Mouse (Mus musculus): ENCODE data around the gene I0C0044D17Rik.
"Not testable (repeated sequence)": the region's sequence is repeated elsewhere in the genome, so short reads cannot be mapped to it uniquely, and the experiment has no call there.

I0C0044D17Rik gene

DNA sequence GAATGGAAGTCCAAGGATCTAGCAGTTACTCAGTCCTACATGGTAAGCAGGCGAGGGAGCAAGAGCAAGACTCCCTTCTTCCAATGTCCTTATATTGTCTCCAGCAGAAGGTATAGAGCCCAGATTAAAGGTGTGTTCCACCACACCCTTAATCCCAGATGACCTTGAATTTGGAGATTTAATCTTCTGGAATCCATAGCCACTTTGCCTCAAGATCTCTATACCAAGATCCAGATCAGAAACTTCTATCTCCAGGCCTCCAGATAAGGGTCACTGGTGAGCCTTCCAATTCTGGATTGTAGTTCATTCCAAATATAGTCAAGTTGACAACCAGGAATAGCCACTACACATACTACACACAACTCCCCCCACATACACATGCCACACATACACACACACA is at the start of gene I0C0044D17Rik:
Gene I0C0044D17Rik, minus strand, starts transcription at position 101 of the 400 bp plus-strand sequence.
- DNase-seq (ENCODE audit: low spot score), result not testable (repeated sequence)

DNA sequence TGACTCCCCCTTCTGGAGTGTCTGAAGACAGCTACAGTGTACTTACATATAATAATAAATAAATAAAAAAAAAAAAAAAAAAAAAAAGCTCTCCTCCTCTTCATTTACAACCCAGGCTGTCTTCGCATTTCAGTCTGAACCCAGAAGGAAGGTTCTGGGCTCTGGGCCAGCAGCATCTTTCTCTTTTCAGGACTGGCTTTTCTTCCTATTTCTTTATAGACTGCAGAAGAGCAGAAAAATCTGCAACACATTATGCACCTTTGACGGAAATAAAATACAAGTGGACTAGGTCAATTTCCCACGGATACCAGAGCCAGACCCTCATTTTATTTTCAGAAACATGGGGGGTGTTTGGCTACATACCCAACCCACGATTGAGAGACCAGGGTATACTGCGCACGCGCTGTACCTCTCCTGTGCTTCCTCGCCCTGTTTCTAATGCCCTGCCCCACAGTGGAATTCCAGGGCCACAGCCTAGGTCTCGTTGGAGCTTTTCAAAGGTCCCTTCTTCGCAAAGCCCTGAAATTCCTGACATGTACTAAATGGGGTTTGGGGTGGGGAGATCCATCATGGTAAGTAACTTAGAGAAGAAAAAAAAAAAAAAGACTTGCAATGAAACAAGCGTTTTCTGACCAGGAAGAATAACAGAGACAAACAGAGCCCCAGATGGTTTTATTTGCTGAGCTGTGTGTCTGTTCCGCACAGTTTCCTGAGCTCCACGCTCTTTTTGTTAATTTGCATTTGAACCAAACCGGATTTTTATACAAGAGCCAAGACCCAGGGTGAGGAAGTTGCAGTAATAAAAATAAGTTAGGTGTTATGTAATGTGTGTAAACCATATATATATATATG is 42.0 kb upstream of the I0C0044D17Rik start:
- no peak for DNase-seq (ENCODE audit: low spot score)

DNA sequence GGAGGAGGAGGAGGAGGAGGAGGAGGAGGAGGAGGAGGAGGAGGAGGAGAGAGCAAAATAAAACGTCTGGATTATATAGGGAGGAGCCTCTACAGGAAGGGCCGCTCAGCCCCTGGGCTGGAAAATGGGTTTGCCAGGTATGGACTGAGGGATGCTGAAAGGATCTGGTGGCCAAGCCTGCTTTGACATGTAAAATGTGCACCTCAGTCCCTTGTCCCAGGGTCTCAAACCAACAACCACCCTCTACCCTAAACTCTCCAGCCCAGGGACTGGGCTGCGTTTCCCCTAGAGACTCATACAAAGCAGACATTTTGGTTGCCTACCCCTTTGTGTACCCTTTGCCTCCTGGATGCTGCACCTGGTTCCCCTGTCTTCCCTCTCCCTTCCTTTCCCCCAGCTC is 40.9 kb upstream of the I0C0044D17Rik start:
- DNase-seq (ENCODE audit: low spot score), result no peak

DNA sequence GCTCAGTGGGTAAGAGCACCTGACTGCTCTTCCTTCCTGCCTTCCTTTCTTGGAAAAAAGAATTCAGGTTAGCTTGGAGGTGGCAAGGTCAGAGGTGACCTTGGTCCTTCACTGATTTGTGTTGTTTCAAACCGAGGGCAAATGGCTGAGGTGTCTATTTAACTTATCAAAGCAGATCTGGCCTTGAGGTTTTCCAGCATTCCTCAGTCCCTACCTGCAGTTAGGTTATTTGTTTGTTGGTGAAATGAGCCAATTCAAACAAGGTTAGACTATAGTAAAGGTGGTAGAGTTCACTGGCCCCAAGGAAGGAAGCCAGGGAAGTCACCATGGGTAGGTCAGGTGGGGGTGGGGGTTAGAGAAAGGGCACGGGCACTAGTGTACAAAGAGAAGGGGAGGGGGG is 40.5 kb upstream of the I0C0044D17Rik start:
- no peak for DNase-seq (ENCODE audit: low spot score)

GRCm38 (mm10) chr4:98863451-98863850 is 39.8 kb upstream of the I0C0044D17Rik start:
- DNase-seq (ENCODE audit: low spot score), result no peak

GRCm38 (mm10) chr4:98858151-98858855 is 34.7 kb upstream of the I0C0044D17Rik start:
- no peak for DNase-seq (ENCODE audit: low spot score)

GRCm38 (mm10) chr4:98857037-98857648 is 33.5 kb upstream of the I0C0044D17Rik start:
- DNase-seq (ENCODE audit: low spot score), result no peak

GRCm38 (mm10) chr4:98853926-98854325 is 30.3 kb upstream of the I0C0044D17Rik start:
- no peak for DNase-seq (ENCODE audit: low spot score)

DNA sequence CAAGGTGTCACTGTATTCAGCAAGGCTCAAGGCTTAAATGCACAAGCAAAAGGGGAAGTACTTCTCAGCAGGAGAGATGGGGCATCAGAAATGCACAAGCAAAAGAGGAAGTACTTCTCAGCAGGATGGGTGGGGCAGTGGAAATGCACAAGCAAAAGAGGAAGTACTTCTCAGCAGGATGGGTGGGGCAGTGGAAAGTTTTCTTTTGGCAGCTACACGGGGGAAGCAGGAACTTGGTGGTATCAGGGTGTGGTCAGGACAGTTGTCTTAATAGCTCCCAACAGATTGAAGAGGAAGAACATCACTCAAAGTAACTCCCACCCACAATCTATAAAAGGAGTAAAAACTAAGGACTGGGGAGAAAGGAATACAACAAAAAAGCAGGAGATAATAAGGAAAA is 26.8 kb upstream of the I0C0044D17Rik start:
- not testable (repeated sequence) for DNase-seq (ENCODE audit: low spot score)

GRCm38 (mm10) chr4:98847120-98847885 is 23.7 kb upstream of the I0C0044D17Rik start:
- DNase-seq (ENCODE audit: low spot score), result no peak

- DNase-seq (ENCODE audit: low spot score), result no peak
Measured at GRCm38 (mm10) chr4:98846396-98846795, 22.8 kb upstream of the I0C0044D17Rik start.

DNA sequence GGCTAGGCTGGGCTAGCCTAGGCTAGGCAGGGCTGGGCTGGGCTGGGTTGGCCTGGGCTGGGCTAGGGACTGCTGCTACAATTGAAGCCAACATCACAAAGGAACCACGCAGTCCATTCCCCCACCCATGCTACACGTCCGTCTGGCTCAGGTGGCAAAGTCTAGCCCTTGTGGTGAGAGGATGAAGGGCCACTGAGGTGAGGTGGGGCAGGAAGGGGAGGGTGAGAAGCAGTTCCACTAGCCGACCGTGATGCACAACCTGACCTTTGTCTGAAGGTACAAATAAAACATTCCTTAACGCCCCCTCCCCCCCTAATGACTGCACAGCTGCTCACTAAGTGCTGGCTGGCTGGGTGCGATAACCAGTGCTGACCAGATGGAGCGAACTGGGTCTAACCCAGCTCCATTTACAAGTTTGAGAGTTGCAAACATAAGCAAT is 22.1 kb upstream of the I0C0044D17Rik start:
- no peak for DNase-seq (ENCODE audit: low spot score)

GRCm38 (mm10) chr4:98845201-98845600 is 21.6 kb upstream of the I0C0044D17Rik start:
- no peak for DNase-seq (ENCODE audit: low spot score)

GRCm38 (mm10) chr4:98843906-98844597 is 20.4 kb upstream of the I0C0044D17Rik start:
- DNase-seq (ENCODE audit: low spot score), result no peak

DNA sequence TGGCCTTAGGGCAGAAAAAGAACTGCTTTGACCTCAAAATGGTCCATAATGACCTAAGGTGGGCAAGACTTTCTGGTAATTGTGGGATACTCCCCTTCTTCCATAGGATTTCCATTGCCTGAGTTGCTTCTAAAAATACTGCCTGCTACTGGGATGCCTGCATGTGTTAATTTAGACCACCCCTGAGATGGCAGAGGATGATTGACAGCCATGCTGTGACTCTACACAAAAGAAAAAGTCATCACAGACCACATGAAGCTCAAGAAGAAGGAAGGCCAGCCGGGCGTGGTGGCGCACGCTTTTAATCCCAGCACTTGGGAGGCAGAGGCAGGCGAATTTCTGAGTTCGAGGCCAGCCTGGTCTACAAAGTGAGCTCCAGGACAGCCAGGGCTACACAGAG is 17.6 kb upstream of the I0C0044D17Rik start:
- not testable (repeated sequence) for DNase-seq (ENCODE audit: low spot score)

DNA sequence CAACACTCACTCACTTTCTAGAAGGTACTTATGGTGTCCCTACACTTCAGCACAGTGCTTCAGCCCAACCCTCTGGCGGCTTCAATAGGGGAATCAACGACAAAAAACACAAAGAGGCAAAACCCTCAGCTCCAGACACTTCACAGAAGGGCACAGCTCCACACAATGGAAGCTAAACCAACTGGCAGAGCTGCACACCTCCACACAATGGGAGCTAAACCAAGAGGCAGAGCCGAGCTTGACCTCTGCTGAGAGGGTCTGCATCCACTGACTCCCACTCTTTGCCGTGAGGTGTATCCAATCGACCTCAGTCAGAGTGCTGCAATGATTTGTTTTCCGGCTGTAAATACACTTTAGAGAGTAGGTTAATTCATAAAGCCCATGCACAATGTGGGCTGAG is 16.9 kb upstream of the I0C0044D17Rik start:
- DNase-seq (ENCODE audit: low spot score), result no peak

DNA sequence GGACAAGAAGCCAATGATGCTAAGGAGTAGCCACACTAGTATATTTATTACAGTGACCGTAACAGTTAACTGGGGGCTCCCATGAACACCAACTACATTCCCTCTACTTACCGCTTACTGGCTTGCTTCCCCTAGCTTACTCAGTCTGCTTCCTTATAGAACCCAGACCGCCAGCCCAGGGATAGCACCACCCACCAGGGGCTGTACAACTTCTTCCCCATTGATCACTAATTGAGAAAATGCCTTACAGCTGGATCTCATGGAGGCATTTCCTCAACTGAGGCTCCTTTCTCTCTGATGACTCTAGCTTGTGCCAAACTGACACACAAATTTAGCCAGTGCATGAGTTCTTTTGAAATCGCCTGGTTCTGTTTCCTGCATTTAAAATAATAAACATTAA is 15.3 kb upstream of the I0C0044D17Rik start:
- no peak for DNase-seq (ENCODE audit: low spot score)

GRCm38 (mm10) chr4:98837715-98838505 is 14.3 kb upstream of the I0C0044D17Rik start:
- DNase-seq (ENCODE audit: low spot score), result no peak

DNA sequence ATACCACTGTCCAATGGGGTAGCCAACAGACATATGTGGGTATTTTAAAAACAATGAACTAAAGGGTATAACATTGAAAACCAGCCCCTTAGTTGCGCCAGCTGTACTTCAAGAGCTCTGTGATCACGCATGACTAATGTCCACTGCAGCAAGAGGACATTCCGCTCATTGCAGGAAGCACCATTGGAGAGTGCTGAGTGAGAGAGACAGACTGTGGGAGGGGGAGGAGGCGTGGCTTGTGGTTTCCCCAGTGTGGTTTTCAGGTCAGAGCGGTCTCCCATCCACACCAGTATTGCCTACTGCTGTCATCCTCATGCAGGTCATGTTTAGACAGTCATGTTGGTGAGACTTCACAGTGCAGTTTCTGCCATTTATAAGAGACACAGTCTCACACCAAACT is 12.9 kb upstream of the I0C0044D17Rik start:
- no peak for DNase-seq (ENCODE audit: low spot score)

DNA sequence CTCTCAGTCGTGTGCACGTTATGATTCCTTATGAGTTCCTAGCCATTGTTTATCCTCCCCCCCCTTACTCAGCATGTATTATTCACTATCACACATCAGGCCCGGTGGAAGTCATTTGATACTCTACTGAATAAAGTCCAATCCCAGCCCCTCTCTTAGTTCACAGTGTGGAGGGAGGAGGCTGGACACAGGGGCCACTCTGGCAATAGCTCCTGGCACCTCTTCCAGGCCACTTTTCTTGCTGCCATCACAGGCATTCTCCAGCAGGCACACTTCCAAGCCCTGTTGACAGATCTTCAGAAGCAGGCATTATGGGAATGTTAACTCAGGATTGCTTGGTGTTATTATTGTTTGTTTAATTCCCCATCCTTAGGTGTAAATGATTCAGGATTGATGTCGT is 11.1 kb upstream of the I0C0044D17Rik start:
- DNase-seq (ENCODE audit: low spot score), result no peak

DNA sequence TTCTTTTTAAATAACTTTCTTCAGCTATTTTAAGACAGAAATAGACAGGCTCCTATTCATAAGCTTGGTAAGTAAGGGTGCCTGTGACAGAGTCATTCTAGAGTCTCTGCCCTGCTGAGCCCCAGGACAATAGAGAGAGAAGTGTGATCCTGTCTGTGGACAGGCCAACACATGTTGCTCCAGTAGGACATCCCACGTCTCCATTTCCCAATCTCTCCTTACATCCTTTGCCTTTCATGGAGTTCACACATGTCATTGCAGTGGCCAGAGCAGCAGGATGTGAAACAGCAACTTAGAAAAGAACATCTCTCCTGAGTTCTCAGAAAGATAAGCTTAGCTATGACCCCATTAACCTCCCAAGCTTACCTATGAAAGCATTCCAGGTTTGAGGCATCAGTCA is 8.1 kb upstream of the I0C0044D17Rik start:
- no peak for DNase-seq (ENCODE audit: low spot score)
